Mouse (Mus musculus) MEL (cell line): ENCODE results near the gene Fam13a. TPM values are rescaled to one million over a fixed set of nuclear protein-coding genes. Genes with fewer than 3 reads are reported as not detected.

Source experiments
- DNase-seq: peaks from one replicate; pipeline ENCODE4 v3.0.0; 2011; ENCODE audit warnings: low read depth, low spot score
- H3K27ac ChIP-seq: 2 replicates; pipeline ENCODE4 v1.5.1; 2012; ENCODE audit warnings: low read depth, mild to moderate bottlenecking, control low read depth, low read length, moderate library complexity; ENCODE audit not compliant: control insufficient read depth
- H3K27me3 ChIP-seq, 2 experiments: fragments of 150-350 bp in 1 of 2; sonication (generic) in 1 of 2; 2 replicates each; pipeline ENCODE4 v1.6.1; 2012; ENCODE audit warnings: low read length in 2 of 2, mild to moderate bottlenecking in 2 of 2, improper control_type of control experiment in 1 of 2, moderate library complexity in 1 of 2; ENCODE audit not compliant: insufficient read depth in 2 of 2, control insufficient read depth in 1 of 2
- H3K36me3 ChIP-seq, 2 experiments: 2 replicates each; pipeline ENCODE4 v1.6.1; 2012 to 2014; ENCODE audit warnings: low read length in 2 of 2, improper control_type of control experiment in 1 of 2, inconsistent platforms in 1 of 2, mild to moderate bottlenecking in 1 of 2; ENCODE audit not compliant: insufficient read depth in 2 of 2, control insufficient read depth in 1 of 2
- H3K4me1 ChIP-seq, 2 experiments: fragments of 150-350 bp in 1 of 2; sonication (generic) in 1 of 2; 2 replicates each; pipeline ENCODE4 v1.6.1; 2012; ENCODE audit warnings: low read length in 2 of 2, improper control_type of control experiment in 1 of 2, mild to moderate bottlenecking in 1 of 2; ENCODE audit not compliant: insufficient read depth in 2 of 2, control insufficient read depth in 1 of 2
- H3K4me3 ChIP-seq, 2 experiments: fragments of 150-350 bp in 1 of 2; sonication (generic) in 1 of 2; 2 replicates each; pipeline ENCODE4 v1.5.1; 2012; ENCODE audit warnings: low read depth in 2 of 2, low read length in 2 of 2, mild to moderate bottlenecking in 2 of 2, moderate library complexity in 2 of 2, control low read depth in 1 of 2, improper control_type of control experiment in 1 of 2; ENCODE audit not compliant: control insufficient read depth in 1 of 2, insufficient read depth in 1 of 2
- H3K79me2 ChIP-seq: 2 replicates; pipeline ENCODE4 v1.6.1; 2012; ENCODE audit warnings: mild to moderate bottlenecking, low read length, moderate library complexity; ENCODE audit not compliant: control insufficient read depth, poor library complexity, insufficient read depth
- H3K9ac ChIP-seq: 2 replicates; pipeline ENCODE4 v1.6.1; 2012; ENCODE audit warnings: low read depth, mild to moderate bottlenecking, control low read depth, low read length, moderate library complexity; ENCODE audit not compliant: control insufficient read depth, poor library complexity, severe bottlenecking
- H3K9me3 ChIP-seq: fragments of 150-350 bp; sonication (generic); replicated peaks from 2 replicates; pipeline ENCODE4 v1.6.1; 2012; ENCODE audit warnings: mild to moderate bottlenecking, low read length, improper control_type of control experiment, moderate library complexity; ENCODE audit not compliant: insufficient read depth
- CHD1 ChIP-seq: IDR thresholded peaks from 2 replicates; pipeline ENCODE4 v1.6.1; 2012; ENCODE audit warnings: low read depth, mild to moderate bottlenecking, inconsistent platforms, low read length, improper control_type of control experiment
- CTCF ChIP-seq, 3 experiments: IDR thresholded peaks in 2 of 3; conservative IDR thresholded peaks in 1 of 3; 2 replicates each; pipeline ENCODE4 v1.5.1; 2011 to 2012; ENCODE audit warnings: low read length in 3 of 3, low read depth in 2 of 3, mild to moderate bottlenecking in 2 of 3, improper control_type of control experiment in 1 of 3, inconsistent platforms in 1 of 3, mixed read lengths in 1 of 3, moderate library complexity in 1 of 3; ENCODE audit not compliant: control insufficient read depth in 1 of 3, insufficient read depth in 1 of 3, poor library complexity in 1 of 3, severe bottlenecking in 1 of 3
- E2F4 ChIP-seq: IDR thresholded peaks from 2 replicates; pipeline ENCODE4 v1.6.1; 2011; ENCODE audit warnings: low read depth, low read length, improper control_type of control experiment, borderline replicate concordance
- EP300 ChIP-seq, 2 experiments: IDR thresholded peaks; 2 replicates each; pipeline ENCODE4 v1.6.1; 2011; ENCODE audit warnings: improper control_type of control experiment in 2 of 2, low read length in 2 of 2, low read depth in 1 of 2, mild to moderate bottlenecking in 1 of 2
- ETS1 ChIP-seq: IDR thresholded peaks from 2 replicates; pipeline ENCODE4 v1.6.1; 2012; ENCODE audit warnings: low read depth, mild to moderate bottlenecking, inconsistent platforms, low read length, improper control_type of control experiment, moderate library complexity
- GABPA ChIP-seq: IDR thresholded peaks from 2 replicates; pipeline ENCODE4 v1.6.1; 2012; ENCODE audit warnings: low read depth, mild to moderate bottlenecking, inconsistent platforms, low read length, improper control_type of control experiment, moderate library complexity
- HCFC1 ChIP-seq: IDR thresholded peaks from 2 replicates; pipeline ENCODE4 v1.6.1; 2012; ENCODE audit warnings: low read depth, mild to moderate bottlenecking, inconsistent platforms, low read length, improper control_type of control experiment, moderate library complexity
- KAT2A ChIP-seq: conservative IDR thresholded peaks from 2 replicates; pipeline ENCODE4 v1.6.1; 2012; ENCODE audit warnings: low read depth, low read length, improper control_type of control experiment, inconsistent platforms
- MAZ ChIP-seq: IDR thresholded peaks from 2 replicates; pipeline ENCODE4 v1.6.1; 2012; ENCODE audit warnings: low read depth, mild to moderate bottlenecking, inconsistent platforms, low read length, improper control_type of control experiment
- MXI1 ChIP-seq: IDR thresholded peaks from 2 replicates; pipeline ENCODE4 v1.6.1; 2011; ENCODE audit warnings: mild to moderate bottlenecking, low read depth, low read length, improper control_type of control experiment
- MYC ChIP-seq: IDR thresholded peaks from 2 replicates; pipeline ENCODE4 v1.6.1; 2011; ENCODE audit warnings: low read depth, mild to moderate bottlenecking, low read length, improper control_type of control experiment, moderate library complexity
- NRF1 ChIP-seq: IDR thresholded peaks from 2 replicates; pipeline ENCODE4 v1.6.1; 2014; ENCODE audit warnings: low read depth, mild to moderate bottlenecking, inconsistent platforms, low read length, improper control_type of control experiment, moderate library complexity; ENCODE audit not compliant: poor library complexity, insufficient read depth, severe bottlenecking
- POLR2A ChIP-seq, 2 experiments: IDR thresholded peaks; 2 replicates each; pipeline ENCODE4 v1.6.1; 2011 to 2012; ENCODE audit warnings: low read length in 2 of 2, mild to moderate bottlenecking in 2 of 2, control low read depth in 1 of 2, improper control_type of control experiment in 1 of 2, low read depth in 1 of 2, moderate library complexity in 1 of 2; ENCODE audit not compliant: control insufficient read depth in 1 of 2, insufficient read depth in 1 of 2, poor library complexity in 1 of 2
- RAD21 ChIP-seq: IDR thresholded peaks from 2 replicates; pipeline ENCODE4 v1.6.1; 2011; ENCODE audit warnings: mild to moderate bottlenecking, low read depth, low read length, improper control_type of control experiment
- RCOR1 ChIP-seq: IDR thresholded peaks from 2 replicates; pipeline ENCODE4 v1.6.1; 2012; ENCODE audit warnings: low read depth, mild to moderate bottlenecking, inconsistent platforms, low read length, improper control_type of control experiment
- SIN3A ChIP-seq: IDR thresholded peaks from 2 replicates; pipeline ENCODE4 v1.6.1; 2012; ENCODE audit warnings: low read length, improper control_type of control experiment, inconsistent platforms
- SMC3 ChIP-seq: IDR thresholded peaks from 2 replicates; pipeline ENCODE4 v1.6.1; 2011; ENCODE audit warnings: low read depth, low read length, improper control_type of control experiment
- TAL1 ChIP-seq: IDR thresholded peaks from 2 replicates; pipeline ENCODE4 v1.6.1; 2012; ENCODE audit warnings: mild to moderate bottlenecking, inconsistent platforms, low read length, moderate library complexity, mixed read lengths
- UBTF ChIP-seq: IDR thresholded peaks from 2 replicates; pipeline ENCODE4 v1.6.1; 2012; ENCODE audit warnings: low read depth, mild to moderate bottlenecking, inconsistent platforms, low read length, improper control_type of control experiment, moderate library complexity, borderline replicate concordance; ENCODE audit not compliant: insufficient read depth
- USF2 ChIP-seq, 2 experiments: IDR thresholded peaks; 2 replicates each; pipeline ENCODE4 v1.6.1; 2011 to 2012; ENCODE audit warnings: improper control_type of control experiment in 2 of 2, low read length in 2 of 2, borderline replicate concordance in 1 of 2, inconsistent platforms in 1 of 2, low read depth in 1 of 2, mild to moderate bottlenecking in 1 of 2; ENCODE audit not compliant: insufficient read depth in 1 of 2
- ZC3H11A ChIP-seq: IDR thresholded peaks from 2 replicates; pipeline ENCODE4 v1.6.1; 2012; ENCODE audit warnings: low read depth, mild to moderate bottlenecking, inconsistent platforms, low read length, improper control_type of control experiment
- ZMIZ1 ChIP-seq: IDR thresholded peaks from 2 replicates; pipeline ENCODE4 v1.6.1; 2012; ENCODE audit warnings: low read depth, mild to moderate bottlenecking, inconsistent platforms, low read length, improper control_type of control experiment, moderate library complexity
- polyA plus RNA-seq, 2 experiments: library from polyadenylated mRNA; stranded (reverse) in 1 of 2; unstranded in 1 of 2; fragments of >175 nt in 1 of 2; fragments of >200 nt in 1 of 2; gene quantifications; 2 replicates each; pipeline versions ENCODE4 v1.2.1 to v1.2.4; 2012; ENCODE audit warnings: low replicate concordance in 2 of 2, low read depth in 1 of 2; ENCODE audit not compliant: insufficient read length in 2 of 2, insufficient read depth in 1 of 2, missing spikeins in 1 of 2
- total RNA-seq: library from RNA; depleted of rRNA; stranded (reverse); fragments of 300-350 nt; gene quantifications from 2 replicates; pipeline ENCODE4 v1.2.3, GENCODE M21; 2012

The Fam13a gene
- total and polyA plus RNA-seq, 3 experiments, result not detected

DNA sequence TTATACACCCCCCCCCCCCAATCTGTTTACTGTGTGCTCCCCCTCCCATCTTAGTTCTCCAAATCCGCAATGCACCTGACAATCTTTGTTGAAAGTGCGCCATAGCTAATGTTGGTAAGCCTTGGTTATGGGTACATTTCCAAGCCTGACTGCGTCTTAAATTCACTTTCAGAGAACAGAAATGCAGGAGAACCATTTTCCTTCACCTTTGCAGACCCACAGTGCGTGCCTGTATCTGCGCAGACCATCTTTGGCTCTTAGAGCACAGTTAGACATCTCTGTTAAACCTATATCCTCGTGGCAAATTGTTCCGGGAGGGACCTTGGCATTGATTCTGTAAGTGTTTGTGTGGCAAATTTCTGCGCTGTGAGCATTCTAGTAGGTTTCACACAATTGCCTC is 117.0 kb downstream of the Fam13a start:
- Histone ChIP-seq H3K9ac (no peak overlapping the region), H3K27ac (no peak overlapping the region), H3K4me3 (no peak overlapping the region), H3K36me3 (no peaks in the 10 kb centered on the region), H3K79me2 (no peaks in the 10 kb centered on the region), H3K4me1 (no peaks in the 10 kb centered on the region), H3K9me3 (no peaks in the 10 kb centered on the region), H3K27me3 (no peaks in the 10 kb centered on the region)
- TF ChIP-seq TAL1 (no peak), ZC3H11A (no peak), CTCF (IDR thresholded peaks at IDR 0.05 in 2 of 3, conservative IDR thresholded peaks at IDR 0.05 in 1 of 3; ENCODE audit: control insufficient read depth in 1 of 3, insufficient read depth in 1 of 3, low read depth in 2 of 3, low read length in 3 of 3, poor library complexity in 1 of 3, severe bottlenecking in 1 of 3) (no peak), ZMIZ1 (no peak), POLR2A (IDR thresholded peaks at IDR 0.05; ENCODE audit: control insufficient read depth in 1 of 2, insufficient read depth in 1 of 2, low read depth in 1 of 2, low read length in 2 of 2, poor library complexity in 1 of 2) (no peak), MYC (no peak), SIN3A (no peak), NRF1 (no peak), USF2 (IDR thresholded peaks at IDR 0.05; ENCODE audit: borderline replicate concordance in 1 of 2, insufficient read depth in 1 of 2, low read depth in 1 of 2, low read length in 2 of 2) (no peak), KAT2A (no peak), HCFC1 (no peak), SMC3 (no peak), EP300 (IDR thresholded peaks at IDR 0.05; ENCODE audit: low read depth in 1 of 2, low read length in 2 of 2) (no peak), RAD21 (no peak)
- DNase-seq, result no peak

- DNase-seq, result no peak
- Histone ChIP-seq H3K4me3 (no peak within 1 kb of the TSS), H3K79me2 (no peaks in the 10 kb centered on the region), H3K9ac (no peak within 1 kb of the TSS), H3K27ac (no peak within 1 kb of the TSS), H3K27me3 (no peaks in the 10 kb centered on the region), H3K4me1 (no peaks in the 10 kb centered on the region), H3K9me3 (no peaks in the 10 kb centered on the region), H3K36me3 (no peaks in the 10 kb centered on the region)
- TF ChIP-seq GABPA, result no peak
- no peak for TF ChIP-seq MAZ
- TF ChIP-seq RCOR1, result no peak
- TF ChIP-seq CHD1, result no peak
- no peak for TF ChIP-seq ZC3H11A
- no peak for TF ChIP-seq E2F4
- TF ChIP-seq ZMIZ1, result no peak
- TF ChIP-seq ETS1, result no peak
- TF ChIP-seq NRF1, result no peak
- no peak for TF ChIP-seq UBTF
- no peak for TF ChIP-seq MXI1
- no peak for TF ChIP-seq KAT2A
- no peak for TF ChIP-seq CTCF (IDR thresholded peaks at IDR 0.05 in 2 of 3, conservative IDR thresholded peaks at IDR 0.05 in 1 of 3; ENCODE audit: control insufficient read depth in 1 of 3, insufficient read depth in 1 of 3, low read depth in 2 of 3, low read length in 3 of 3, poor library complexity in 1 of 3, severe bottlenecking in 1 of 3)
Observed at GRCm38 (mm10) chr6:58906852-58907261, 117.5 kb downstream of the Fam13a start, which contains the start of gene Nap1l5. Gene Nap1l5, minus strand, starts transcription at chr6:58907076.
